Mouse (Mus musculus) heart, postnatal 0 days (tissue): ENCODE results near the gene Tenm3.

Experiments
- CTCF ChIP-seq: IDR thresholded peaks from 2 replicates; pipeline ENCODE4 v1.5.1; 2016; ENCODE audit warnings: antibody characterized with exemption, control low read depth, low read depth
- EP300 ChIP-seq: IDR thresholded peaks from 2 replicates; pipeline ENCODE4 v1.6.1; 2016; ENCODE audit warnings: antibody characterized with exemption, low read depth

GRCm38 (mm10) chr8:48275066-48275465 lies 568.7 kb downstream of the Tenm3 start:
- no peak for TF ChIP-seq EP300
- TF ChIP-seq CTCF, result no peak
